Mouse (Mus musculus): ENCODE results near the gene Klk15. TPM values are rescaled to one million over a fixed set of nuclear protein-coding genes. Genes with fewer than 3 reads are reported as not detected.

Gene Klk15
- polyA plus RNA-seq, 1 experiment from 2014 or later = not detected

Other genes starting within 250 kb of the Klk15 start
- gene Klk14, start 243.3 kb upstream of the Klk15 start, polyA plus RNA-seq (2016; fragmentation: Nextera tagmentation; extraction: Ambion mirVana) = not detected in 2 replicates
- 0.17 TPM in 1 of 2 replicates, not detected in the other for gene Klk13, start 221.2 kb upstream of the Klk15 start, polyA plus RNA-seq (2016; fragmentation: Nextera tagmentation; extraction: Ambion mirVana)
- gene Klk12, start 164.8 kb upstream of the Klk15 start, polyA plus RNA-seq (2016; fragmentation: Nextera tagmentation; extraction: Ambion mirVana) = not detected in 2 replicates
- 0.22 and 0.30 TPM in 2 replicates for gene Klk11, start 159.1 kb upstream of the Klk15 start, polyA plus RNA-seq (2016; fragmentation: Nextera tagmentation; extraction: Ambion mirVana)
- gene Klk10, start 152.7 kb upstream of the Klk15 start, polyA plus RNA-seq (2016; fragmentation: Nextera tagmentation; extraction: Ambion mirVana) = 0.27 and 0.92 TPM in 2 replicates
- gene Klk9, start 141.8 kb upstream of the Klk15 start, polyA plus RNA-seq (2016; fragmentation: Nextera tagmentation; extraction: Ambion mirVana) = not detected in 2 replicates
- 8.9 and 10.1 TPM in 2 replicates for gene Klk8, start 136.2 kb upstream of the Klk15 start, polyA plus RNA-seq (2016; fragmentation: Nextera tagmentation; extraction: Ambion mirVana)
- not detected in 2 replicates for gene Klk7, start 122.4 kb upstream of the Klk15 start, polyA plus RNA-seq (2016; fragmentation: Nextera tagmentation; extraction: Ambion mirVana)
- gene Klk6, start 109.2 kb upstream of the Klk15 start, polyA plus RNA-seq (2016; fragmentation: Nextera tagmentation; extraction: Ambion mirVana) = not detected in 2 replicates
- 0.17 and 0.68 TPM in 2 replicates for gene Klk5, start 91.8 kb upstream of the Klk15 start, polyA plus RNA-seq (2016; fragmentation: Nextera tagmentation; extraction: Ambion mirVana)
- gene Klk4, start 52.6 kb upstream of the Klk15 start, polyA plus RNA-seq (2016; fragmentation: Nextera tagmentation; extraction: Ambion mirVana) = 0.50 and 0.57 TPM in 2 replicates
- gene Klk1b8, start 16.9 kb downstream of the Klk15 start, polyA plus RNA-seq (2016; fragmentation: Nextera tagmentation; extraction: Ambion mirVana) = not detected in 2 replicates
- not detected in 2 replicates for gene Klk1b1, start 33.0 kb downstream of the Klk15 start, polyA plus RNA-seq (2016; fragmentation: Nextera tagmentation; extraction: Ambion mirVana)
- not detected in 2 replicates for gene Klk1b9, start 42.3 kb downstream of the Klk15 start, polyA plus RNA-seq (2016; fragmentation: Nextera tagmentation; extraction: Ambion mirVana)
- gene Klk1b11, start 62.1 kb downstream of the Klk15 start, polyA plus RNA-seq (2016; fragmentation: Nextera tagmentation; extraction: Ambion mirVana) = not detected in 2 replicates
- not detected in 2 replicates for gene Klk1b26, start 78.4 kb downstream of the Klk15 start, polyA plus RNA-seq (2016; fragmentation: Nextera tagmentation; extraction: Ambion mirVana)
- not detected in 2 replicates for gene Klk1b27, start 118.5 kb downstream of the Klk15 start, polyA plus RNA-seq (2016; fragmentation: Nextera tagmentation; extraction: Ambion mirVana)
- gene Klk1b21, start 168.6 kb downstream of the Klk15 start, polyA plus RNA-seq (2016; fragmentation: Nextera tagmentation; extraction: Ambion mirVana) = not detected in 2 replicates
- not detected in 2 replicates for gene Klk1b22, start 178.9 kb downstream of the Klk15 start, polyA plus RNA-seq (2016; fragmentation: Nextera tagmentation; extraction: Ambion mirVana)
- gene Klk1b16, start 203.0 kb downstream of the Klk15 start, polyA plus RNA-seq (2016; fragmentation: Nextera tagmentation; extraction: Ambion mirVana) = not detected in 2 replicates

Measured in hindbrain, embryonic 12.5 days (tissue).